Mouse (Mus musculus) thymus, adult 2 months (tissue): Measurements from ENCODE around the gene Lin9. TPM values are rescaled to one million over a fixed set of nuclear protein-coding genes. Genes with fewer than 3 reads are reported as not detected.

ENCODE experiments used
- DNase-seq: peaks from one replicate; pipeline ENCODE4 v3.0.0; 2021
- H3K27ac ChIP-seq: fragments of 200-500 bp; 2 replicates; pipeline ENCODE4 v1.5.1; 2012; ENCODE audit warnings: low read length, control low read depth; ENCODE audit not compliant: control insufficient read depth, insufficient read depth
- H3K27me3 ChIP-seq: fragments of 200-500 bp; 2 replicates; pipeline ENCODE4 v1.6.1; 2012; ENCODE audit warnings: mild to moderate bottlenecking, low read length, moderate library complexity, mixed read lengths; ENCODE audit not compliant: control insufficient read depth, insufficient read depth
- H3K36me3 ChIP-seq: fragments of 200-500 bp; 2 replicates; pipeline ENCODE4 v1.6.1; 2012; ENCODE audit warnings: mild to moderate bottlenecking, low read length, moderate library complexity; ENCODE audit not compliant: control insufficient read depth, insufficient read depth
- H3K4me1 ChIP-seq: fragments of 200-500 bp; replicated peaks from 2 replicates; pipeline ENCODE4 v1.6.1; 2012; ENCODE audit warnings: low read length; ENCODE audit not compliant: control insufficient read depth, insufficient read depth
- H3K4me3 ChIP-seq: fragments of 200-500 bp; 2 replicates; pipeline ENCODE4 v1.5.1; 2012; ENCODE audit warnings: mild to moderate bottlenecking, low read length, control low read depth, moderate library complexity; ENCODE audit not compliant: control insufficient read depth, insufficient read depth
- CTCF ChIP-seq: fragments of 200-500 bp; IDR thresholded peaks from 2 replicates; pipeline ENCODE4 v1.5.1; 2012; ENCODE audit warnings: mild to moderate bottlenecking, control low read depth, low read length, moderate library complexity, borderline replicate concordance; ENCODE audit not compliant: control insufficient read depth, poor library complexity, insufficient read depth; ENCODE audit errors: extremely low read depth
- POLR2A ChIP-seq: fragments of 200-500 bp; IDR thresholded peaks from 2 replicates; pipeline ENCODE4 v1.6.1; 2012; ENCODE audit warnings: mild to moderate bottlenecking, low read length, control low read depth, moderate library complexity; ENCODE audit not compliant: control insufficient read depth, poor library complexity, insufficient read depth; ENCODE audit errors: extremely low read depth
- WGBS: fragments of 180-500 bp; shearing (Covaris S2); methylation state at CpG from one replicate; pipeline ENCODE4 v1.1.7; 2018; 5-methylcytosine and 5-hydroxymethylcytosine counted together
- polyA plus RNA-seq: library from polyadenylated mRNA; depleted of rRNA; stranded (reverse); fragments of >200 nt; gene quantifications from 2 replicates; pipeline ENCODE4 v1.2.3, GENCODE M21; 2012

The Lin9 gene
- polyA plus RNA-seq, 1 experiment: 21.6 TPM

DNA sequence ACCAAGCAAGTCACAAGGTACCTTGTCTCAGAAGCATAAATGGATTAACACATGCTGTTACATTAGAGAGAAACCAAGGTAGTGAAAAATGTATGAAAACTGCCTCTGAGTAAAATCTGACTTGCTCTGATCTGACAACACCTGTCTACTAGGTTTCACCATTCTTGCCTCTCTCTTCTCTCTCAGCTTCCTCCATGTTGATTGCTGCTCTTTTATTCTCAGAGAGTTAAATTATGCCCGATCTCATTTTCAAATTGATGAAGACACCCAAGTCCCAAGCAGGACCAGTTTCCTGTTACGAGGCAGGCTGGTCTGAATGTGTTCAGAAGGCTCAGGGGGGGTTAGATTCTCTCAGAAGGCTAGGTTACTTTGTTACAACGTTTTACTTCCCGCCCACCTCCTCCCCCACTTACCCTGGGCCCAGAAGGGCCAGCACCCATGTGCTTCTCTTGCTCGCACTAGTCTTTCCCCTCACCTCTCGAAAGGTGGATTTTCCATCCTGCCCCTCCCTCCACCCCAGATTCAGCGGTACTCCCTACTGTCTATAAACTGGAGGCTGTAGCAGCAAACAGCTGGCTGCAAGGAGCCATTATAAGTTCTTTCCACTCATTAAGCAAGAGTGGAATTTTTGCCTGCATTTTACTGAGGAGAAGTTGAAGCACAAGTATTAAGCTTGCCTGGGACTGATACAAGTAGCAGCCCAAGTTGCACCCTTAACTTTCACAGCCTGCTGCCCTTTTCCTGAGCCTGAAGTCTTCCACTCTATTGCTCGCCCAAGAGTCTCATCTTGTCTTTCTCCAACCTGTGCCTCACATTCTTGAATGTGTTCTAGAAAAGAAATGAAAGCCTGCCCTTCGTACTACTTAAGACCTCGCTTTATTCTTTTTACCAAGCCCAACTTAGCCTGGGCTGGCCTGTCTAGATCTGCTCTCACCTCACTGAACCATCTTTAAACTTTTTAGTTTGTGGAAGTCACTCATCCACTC, 1.2 kb upstream of the Lin9 start:
- no peak overlapping the region for H3K27ac ChIP-seq
- H3K4me1 ChIP-seq: peaks cover 12% of the 10 kb centered on the region
- TF ChIP-seq POLR2A (no peak), CTCF (no peak)
- 66% methylated on average over 10 of the region's 10 CpGs for WGBS
- H3K27me3 ChIP-seq: no peaks in the 10 kb centered on the region
- H3K4me3 ChIP-seq: no peak overlapping the region
- peak; percentile 5 for DNase-seq
- H3K36me3 ChIP-seq: no peaks in the 10 kb centered on the region

DNA sequence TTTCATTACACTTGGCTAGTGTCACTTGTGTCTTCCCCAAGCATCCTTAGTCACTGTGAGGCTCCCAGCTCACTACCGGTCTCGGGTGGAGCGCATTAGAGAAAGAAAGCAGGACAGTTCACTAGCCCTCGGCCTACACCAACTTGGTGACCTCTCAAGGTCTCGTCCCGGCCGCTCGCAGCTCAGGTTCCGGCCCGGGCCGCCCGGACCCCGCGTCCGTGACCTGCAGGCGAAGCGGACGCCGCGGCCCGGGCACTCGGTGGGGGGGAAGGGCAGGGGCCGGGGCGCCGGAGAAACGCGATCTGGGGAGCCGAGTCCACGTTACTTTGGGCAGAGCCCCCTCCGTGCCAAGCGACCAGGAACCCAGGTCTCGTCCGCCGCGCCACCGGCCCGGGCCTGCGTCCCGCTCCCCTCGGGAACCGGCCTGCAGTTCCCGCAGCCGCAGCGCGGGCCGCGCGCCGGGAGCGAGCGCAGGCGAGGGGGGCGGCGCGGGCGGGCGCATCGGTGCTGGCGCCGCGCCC, 285 bp upstream of the Lin9 start:
- H3K4me1 ChIP-seq: peaks cover 12% of the 10 kb centered on the region
- under 1% methylated on average over 60 of the region's 61 CpGs for WGBS
- DNase-seq: peak; percentile 47
- no peaks in the 10 kb centered on the region for H3K27me3 ChIP-seq
- H3K27ac ChIP-seq: no peak overlapping the region
- peak overlapping the region; percentile 62 for H3K4me3 ChIP-seq
- TF ChIP-seq POLR2A (no peak), CTCF (no peak)
- no peaks in the 10 kb centered on the region for H3K36me3 ChIP-seq

DNA sequence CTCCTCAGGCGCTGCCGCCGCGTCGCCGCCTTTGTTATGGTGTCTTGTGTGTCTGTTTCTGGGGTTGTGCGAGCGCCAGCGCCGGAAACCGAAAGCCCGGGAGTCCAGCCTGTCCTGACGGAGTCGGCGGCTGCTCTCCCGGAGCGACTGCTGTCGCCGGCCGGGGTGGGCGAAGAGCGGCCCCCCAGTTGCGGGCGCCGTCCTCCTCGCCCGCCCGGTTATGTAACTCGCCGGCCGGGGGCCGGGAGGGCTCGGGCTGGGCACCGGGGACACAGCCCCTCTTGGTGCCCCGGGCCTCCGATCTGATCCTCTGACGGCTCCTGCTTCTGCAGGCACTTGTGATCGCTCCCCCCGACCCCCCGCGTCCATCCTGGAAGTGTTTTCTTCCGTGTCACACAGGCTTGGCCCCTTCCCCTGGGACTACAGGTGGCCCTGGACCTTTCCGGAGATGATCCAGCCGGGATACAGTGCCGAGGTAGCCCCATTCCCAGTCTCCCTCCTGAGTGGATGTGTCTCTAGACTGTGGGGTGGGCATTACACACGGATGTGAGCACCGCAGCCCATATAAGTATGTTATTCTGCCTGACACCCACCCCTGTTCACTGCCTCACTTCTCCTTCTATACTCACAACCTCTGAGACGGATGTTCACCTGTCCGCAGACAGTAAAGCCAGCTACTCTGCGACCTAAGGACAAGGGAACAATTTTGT, 723 bp downstream of the Lin9 start:
- peaks cover 12% of the 10 kb centered on the region for H3K4me1 ChIP-seq
- WGBS: 1% methylated on average over 50 of the region's 50 CpGs
- H3K27ac ChIP-seq: peak overlapping the region; percentile 24
- H3K27me3 ChIP-seq: no peaks in the 10 kb centered on the region
- DNase-seq: no peak
- TF ChIP-seq CTCF (no peak), POLR2A (no peak)
- peak overlapping the region; percentile 62 for H3K4me3 ChIP-seq
- no peaks in the 10 kb centered on the region for H3K36me3 ChIP-seq

DNA sequence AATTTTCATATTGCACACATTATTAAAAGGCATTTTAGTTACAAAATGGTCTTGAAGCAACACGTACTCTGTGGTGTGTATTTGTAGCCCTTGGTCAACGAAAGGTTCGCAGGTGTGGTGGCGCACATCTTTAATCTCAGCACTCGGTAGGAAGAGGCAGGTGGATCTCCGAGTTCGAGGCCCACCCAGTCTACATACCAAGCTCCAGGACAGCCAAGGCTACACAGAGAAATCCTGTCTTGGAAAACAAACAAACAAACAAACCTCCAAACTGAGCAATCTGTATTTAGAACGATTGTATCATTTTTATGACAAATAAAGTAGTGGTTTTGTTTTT, 1.2 kb downstream of the Lin9 start:
- TF ChIP-seq POLR2A (no peak), CTCF (no peak)
- Histone ChIP-seq H3K4me3 (peak overlapping the region; percentile 3; the same call in 1 of the 2 replicates), H3K36me3 (no peaks in the 10 kb centered on the region), H3K4me1 (peaks cover 12% of the 10 kb centered on the region), H3K27ac (peak overlapping the region; percentile 24; the same call in 1 of the 2 replicates), H3K27me3 (no peaks in the 10 kb centered on the region)
- 37% methylated on average over 8 of the region's 8 CpGs for whole genome bisulfite sequencing
- DNase-seq: no peak

DNA sequence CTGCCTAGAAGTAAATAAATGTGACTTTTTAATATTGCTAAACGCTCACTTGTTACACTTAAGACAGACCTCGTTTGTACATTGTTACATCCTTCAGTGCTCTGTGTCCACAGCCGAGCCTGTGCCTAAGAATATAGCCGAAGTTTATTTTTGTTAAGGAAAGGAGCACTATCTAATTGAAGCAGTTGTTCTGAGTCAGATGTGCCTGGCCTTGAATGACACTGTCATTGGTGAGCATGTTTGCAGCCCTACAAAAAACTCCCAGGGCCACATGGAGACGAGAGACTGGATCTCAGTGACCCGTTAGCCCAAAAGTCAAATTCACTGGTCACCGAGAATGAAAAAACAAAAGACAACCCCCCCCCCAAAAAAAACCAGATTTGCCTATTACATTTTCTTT, 50.3 kb downstream of the Lin9 start:
- Histone ChIP-seq H3K4me3 (no peak overlapping the region), H3K27me3 (no peaks in the 10 kb centered on the region; the same call in 1 of the 2 replicates), H3K4me1 (peaks cover under 1% of the 10 kb centered on the region; the same call in 1 of the 2 replicates), H3K27ac (no peak overlapping the region), H3K36me3 (peaks cover 34% of the 10 kb centered on the region)
- no peak for DNase-seq
- TF ChIP-seq CTCF (no peak), POLR2A (no peak)
- 96% methylated on average over 7 of the region's 7 CpGs for WGBS
